Mouse (Mus musculus) large intestine, adult 2 months (tissue): Measurements from ENCODE around the gene Smarcc2. TPM values are rescaled to one million over a fixed set of nuclear protein-coding genes. Genes with fewer than 3 reads are reported as not detected.

Source experiments
- DNase-seq: peaks from one replicate; pipeline ENCODE4 v3.0.0-alpha.2; 2012; ENCODE audit warnings: low read depth, low spot score
- WGBS: fragments of 180-500 bp; shearing (Covaris S2); methylation state at CpG from one replicate; pipeline ENCODE4 v1.1.7; 2018; 5-methylcytosine and 5-hydroxymethylcytosine counted together
- polyA plus RNA-seq: library from polyadenylated mRNA; depleted of rRNA; stranded (reverse); fragments of >200 nt; gene quantifications from 2 replicates; pipeline ENCODE4 v1.2.3, GENCODE M21; 2012

Gene Smarcc2
- polyA plus RNA-seq, 1 experiment = 43.3 TPM

GRCm38 (mm10) chr10:128509203-128509602 lies 50.2 kb downstream of the Smarcc2 start:
- 88% methylated on average over 9 of the region's 9 CpGs for WGBS
- DNase-seq = no peak

DNA sequence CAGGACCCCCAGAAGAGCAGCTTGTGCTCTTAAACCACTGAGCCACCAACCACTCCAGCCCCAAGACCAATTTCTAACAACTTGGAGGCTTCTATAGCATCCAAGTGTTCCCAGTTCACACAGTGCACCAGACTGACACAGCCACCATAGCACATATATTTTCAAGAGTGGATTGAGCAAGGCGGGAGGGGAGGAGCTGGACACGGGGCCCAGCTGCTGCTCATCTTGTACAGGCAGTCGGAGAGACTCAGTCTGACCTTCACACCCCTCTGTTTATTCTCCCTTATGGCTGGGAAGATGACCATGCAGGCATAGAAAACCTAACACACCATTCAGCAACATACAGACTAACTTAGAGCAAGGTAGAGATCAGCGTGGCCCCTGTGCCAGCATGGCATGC lies 50.8 kb downstream of the Smarcc2 start:
- WGBS = 68% methylated on average over 4 of the region's 4 CpGs
- DNase-seq = no peak

DNA sequence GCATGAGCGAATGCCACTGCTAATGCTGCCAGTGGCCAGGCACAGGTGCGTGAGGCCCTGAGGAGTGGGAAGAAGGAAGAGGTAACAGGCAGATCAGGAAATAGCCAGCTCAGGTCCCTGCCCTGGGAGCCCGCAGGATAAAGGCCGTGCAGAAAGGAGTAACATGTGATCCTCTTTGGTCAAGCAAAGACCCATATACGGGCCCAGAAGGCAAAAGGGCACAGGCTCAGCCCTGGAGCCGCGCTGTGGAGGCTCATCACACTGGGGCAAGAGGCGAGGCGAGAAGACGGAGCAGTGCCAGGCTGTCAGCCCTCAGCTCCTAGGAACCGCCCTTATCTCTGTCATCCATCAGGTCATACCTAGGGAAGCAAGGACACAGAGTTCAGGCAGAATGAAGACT lies 51.3 kb downstream of the Smarcc2 start:
- no peak for DNase-seq
- WGBS = 94% methylated on average over 11 of the region's 11 CpGs

DNA sequence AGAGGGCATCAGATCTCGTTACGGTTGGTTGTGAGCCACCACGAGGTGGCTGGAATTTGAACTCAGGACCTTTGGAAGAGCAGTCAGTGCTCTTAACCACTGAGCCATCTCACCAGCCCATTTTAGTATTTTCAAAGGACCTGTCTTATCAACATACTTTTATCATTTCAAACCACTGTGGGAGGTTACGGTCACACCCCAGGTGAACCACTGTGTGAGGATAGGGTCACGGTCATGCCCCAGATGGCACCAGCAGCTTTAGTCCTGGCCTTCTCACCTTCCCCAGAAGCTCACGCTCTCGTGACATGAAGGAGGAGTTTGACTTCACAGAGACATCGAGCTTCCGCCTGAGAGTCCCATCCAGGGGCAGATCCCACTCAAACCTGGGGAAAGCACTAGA lies 52.1 kb downstream of the Smarcc2 start:
- no peak for DNase-seq
- 91% methylated on average over 9 of the region's 9 CpGs for WGBS

GRCm38 (mm10) chr10:128511761-128512160 lies 52.7 kb downstream of the Smarcc2 start:
- 95% methylated on average over 12 of the region's 12 CpGs for WGBS
- no peak for DNase-seq

DNA sequence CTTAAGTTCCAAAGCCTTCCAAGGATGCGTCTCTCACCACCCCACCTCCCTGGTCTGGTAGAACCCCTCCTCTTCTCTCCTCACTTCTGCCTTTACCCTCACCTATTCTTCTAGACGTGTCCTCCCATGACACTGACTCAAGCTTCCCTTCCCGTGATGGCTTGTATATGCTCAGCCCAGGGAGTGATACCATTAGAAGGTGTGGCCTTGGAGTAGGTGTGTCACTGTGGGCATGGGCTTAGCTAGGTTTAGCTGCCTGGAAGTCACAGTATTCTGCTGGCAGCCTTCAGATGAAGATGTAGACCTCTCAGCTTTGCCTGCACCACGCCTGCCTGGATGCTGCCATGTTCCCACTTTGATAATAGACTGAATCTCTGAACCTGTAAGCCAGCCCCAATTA lies 56.0 kb downstream of the Smarcc2 start:
- 77% methylated on average over 4 of the region's 4 CpGs for WGBS
- DNase-seq = no peak

DNA sequence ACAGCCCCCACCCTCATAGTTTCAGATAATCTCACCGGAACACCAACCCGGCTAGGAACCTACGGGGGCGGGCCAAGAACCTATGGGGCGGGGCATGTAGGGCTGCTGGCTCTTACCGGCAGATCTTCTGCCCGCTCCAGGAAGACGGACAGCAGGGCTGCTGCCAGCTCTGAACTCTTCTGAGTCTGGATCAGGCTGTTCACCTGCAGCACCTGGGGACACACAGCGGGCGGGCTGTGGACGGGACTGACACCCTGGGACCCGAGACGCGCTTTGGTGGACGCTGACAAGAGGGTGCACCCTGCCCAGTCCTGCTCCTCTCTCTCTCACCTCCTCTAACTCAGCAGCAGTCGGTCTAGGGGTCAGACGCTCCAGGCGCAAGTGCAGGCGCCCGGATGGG lies 57.0 kb downstream of the Smarcc2 start:
- no peak for DNase-seq
- WGBS = 79% methylated on average over 20 of the region's 20 CpGs

GRCm38 (mm10) chr10:128516677-128517076 lies 57.6 kb downstream of the Smarcc2 start:
- no peak for DNase-seq
- 68% methylated on average over 6 of the region's 6 CpGs for WGBS

GRCm38 (mm10) chr10:128518833-128519232 lies 59.8 kb downstream of the Smarcc2 start:
- DNase-seq = no peak
- 82% methylated on average over 7 of the region's 7 CpGs for WGBS

- no peak for DNase-seq
- WGBS = 91% methylated on average over 16 of the region's 16 CpGs
Observed at GRCm38 (mm10) chr10:128520591-128520990, 61.5 kb downstream of the Smarcc2 start.

- DNase-seq = no peak
- 82% methylated on average over 6 of the region's 6 CpGs for WGBS
Observed at GRCm38 (mm10) chr10:128522351-128522750, 63.3 kb downstream of the Smarcc2 start.

GRCm38 (mm10) chr10:128524111-128524731 lies 65.2 kb downstream of the Smarcc2 start:
- no peak for DNase-seq
- 39% methylated on average over 11 of the region's 11 CpGs for WGBS

GRCm38 (mm10) chr10:128524732-128525662 lies 65.9 kb downstream of the Smarcc2 start:
- under 1% methylated on average over 58 of the region's 58 CpGs for WGBS
- DNase-seq = no peak

- DNase-seq = peak; percentile 97
- 1% methylated on average over 37 of the region's 37 CpGs for WGBS
Observed at GRCm38 (mm10) chr10:128525671-128526308, 66.7 kb downstream of the Smarcc2 start, which contains the start of gene Esyt1. TSS of gene Esyt1 (minus strand) at chr10:128525871.

DNA sequence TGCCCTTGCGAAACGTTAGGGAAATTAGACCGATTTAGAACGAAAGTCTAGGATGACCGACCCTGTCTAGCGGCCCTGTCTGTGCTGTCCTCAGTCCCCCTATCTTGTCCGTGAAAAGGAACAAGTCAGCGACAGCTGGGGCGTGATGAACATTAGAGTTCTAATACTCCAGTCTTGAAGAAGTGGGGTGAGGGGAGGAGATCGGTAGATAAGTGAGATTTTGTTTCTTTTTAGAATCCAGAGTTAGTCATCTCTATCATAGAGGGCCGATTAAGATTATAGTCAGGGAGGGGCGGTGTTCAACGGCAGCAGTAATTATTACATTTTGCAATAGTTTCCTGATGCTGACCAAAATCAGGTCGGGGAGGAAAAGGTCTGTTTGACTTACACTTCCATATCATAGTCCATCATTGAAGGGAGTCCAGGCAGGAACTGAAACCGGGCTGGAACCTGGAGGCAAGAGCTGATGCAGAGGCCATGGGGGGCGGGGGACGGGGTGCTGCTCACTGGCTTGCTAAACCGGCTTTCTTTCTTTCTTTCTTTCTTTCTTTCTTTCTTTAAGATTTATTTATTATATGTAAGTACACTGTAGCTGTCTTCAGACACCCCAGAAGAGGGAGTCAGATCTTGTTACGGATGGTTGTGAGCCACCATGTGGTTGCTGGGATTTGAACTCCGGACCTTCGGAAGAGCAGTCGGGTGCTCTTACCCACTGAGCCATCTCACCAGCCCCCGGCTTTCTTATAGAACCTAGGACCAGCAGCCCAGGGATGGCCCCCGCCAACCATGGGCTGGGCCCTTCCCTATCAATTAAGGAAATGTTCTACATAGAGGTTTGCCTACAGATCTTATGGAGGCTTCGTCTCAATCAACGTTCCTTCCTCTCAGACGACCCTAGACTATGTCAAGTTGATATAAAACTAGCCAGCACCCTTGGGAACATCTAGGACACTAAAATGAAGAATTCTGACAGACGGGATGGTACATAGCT lies 67.6 kb downstream of the Smarcc2 start:
- 25% methylated on average over 28 of the region's 28 CpGs for whole genome bisulfite sequencing
- DNase-seq = no peak

DNA sequence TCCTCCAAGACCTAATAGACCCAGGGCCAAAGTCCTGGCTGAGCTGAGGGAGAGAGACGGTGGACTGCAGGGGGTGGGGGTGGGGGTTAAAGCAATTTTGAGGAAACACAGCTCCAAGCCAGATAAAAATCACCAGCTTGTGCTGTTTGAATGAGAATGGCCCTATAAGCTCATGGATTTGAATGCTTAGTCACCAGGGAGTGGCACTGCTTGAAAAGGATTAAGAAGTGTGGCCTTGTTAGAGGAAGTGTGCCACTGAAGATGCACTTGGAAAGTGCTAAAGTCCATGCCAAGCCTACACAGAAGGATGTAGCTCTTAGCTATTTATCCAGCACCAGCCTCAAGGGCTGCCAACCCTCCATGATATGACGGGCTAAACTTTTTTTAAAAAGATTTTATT lies 76.2 kb downstream of the Smarcc2 start:
- no peak for DNase-seq
- 64% methylated on average over 2 of the region's 2 CpGs for WGBS

GRCm38 (mm10) chr10:128535624-128536265 lies 76.7 kb downstream of the Smarcc2 start:
- DNase-seq = no peak
- WGBS = 65% methylated on average over 4 of the region's 4 CpGs

DNA sequence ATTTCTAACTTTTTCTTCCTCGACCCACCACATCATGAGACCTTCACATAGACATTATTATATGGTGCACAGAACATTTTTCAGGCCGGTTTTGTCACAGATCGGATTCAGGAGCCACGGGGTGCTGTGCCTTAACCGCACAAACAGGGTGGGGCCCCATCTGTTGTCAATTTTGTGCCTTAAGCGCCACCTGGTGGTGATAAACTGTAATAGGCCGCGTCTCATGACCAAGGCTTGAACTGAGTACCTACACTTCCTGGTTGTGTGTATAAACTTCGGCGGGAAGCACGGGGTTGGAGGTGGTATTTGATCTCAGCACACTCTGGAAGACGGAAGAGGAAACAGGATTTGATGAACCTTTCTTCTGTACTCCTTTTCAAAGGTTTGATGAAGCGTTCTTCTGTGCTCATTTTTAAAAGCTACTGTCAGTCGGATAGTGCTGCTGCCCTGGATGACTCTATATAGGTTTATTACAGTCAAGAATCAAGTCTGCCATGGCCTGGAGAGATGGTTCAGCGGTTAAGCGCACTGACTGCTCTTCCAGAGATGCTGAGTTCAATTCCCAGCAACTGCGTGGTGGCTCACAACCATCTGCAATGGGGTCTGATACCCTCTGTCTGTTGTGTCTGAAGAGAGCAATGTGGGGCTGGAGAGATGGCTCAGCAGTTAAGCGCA lies 77.4 kb downstream of the Smarcc2 start:
- WGBS = 10% methylated on average over 18 of the region's 18 CpGs
- DNase-seq = peak; percentile 93
